Mouse (Mus musculus) thymus, postnatal 36 days (tissue): ENCODE measurements around the gene 1700013G24Rik.

ENCODE experiments used
- DNase-seq, 2 experiments: peaks; one replicate each; pipeline ENCODE4 v3.0.0; 2022; ENCODE audit warnings: mixed read lengths in 2 of 2

Gene 1700013G24Rik

GRCm38 (mm10) chr4:137457292-137457691, 4.2 kb downstream of the 1700013G24Rik start:
- DNase-seq, result no peak

- peak in 1 of 2 experiments; percentile 22 for DNase-seq
Observed at GRCm38 (mm10) chr4:137458310-137458709, 5.2 kb downstream of the 1700013G24Rik start.

GRCm38 (mm10) chr4:137458861-137459260, 5.8 kb downstream of the 1700013G24Rik start:
- DNase-seq, result peak; percentile 13 to 40

- DNase-seq, result no peak
Observed at GRCm38 (mm10) chr4:137460676-137461075, 7.6 kb downstream of the 1700013G24Rik start.

DNA sequence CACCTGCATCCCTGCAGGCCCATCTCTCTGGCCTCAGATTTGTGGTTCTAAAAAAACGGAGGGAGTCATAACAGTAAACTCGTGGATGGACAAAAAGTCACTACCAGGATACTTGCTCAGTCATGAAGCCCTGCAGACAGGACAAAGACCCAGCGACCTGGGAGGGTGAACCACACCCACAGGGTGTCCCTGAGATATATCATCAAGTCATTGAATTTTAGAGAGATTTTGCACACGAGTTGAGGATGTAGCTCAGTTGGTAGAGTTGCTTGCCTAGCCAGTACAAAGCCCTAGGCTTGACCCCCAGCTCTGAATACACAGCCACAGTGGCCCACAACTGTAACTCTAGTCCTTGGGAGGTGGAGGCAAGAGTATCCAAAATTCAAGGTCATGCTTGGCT, 8.1 kb downstream of the 1700013G24Rik start:
- no peak for DNase-seq

DNA sequence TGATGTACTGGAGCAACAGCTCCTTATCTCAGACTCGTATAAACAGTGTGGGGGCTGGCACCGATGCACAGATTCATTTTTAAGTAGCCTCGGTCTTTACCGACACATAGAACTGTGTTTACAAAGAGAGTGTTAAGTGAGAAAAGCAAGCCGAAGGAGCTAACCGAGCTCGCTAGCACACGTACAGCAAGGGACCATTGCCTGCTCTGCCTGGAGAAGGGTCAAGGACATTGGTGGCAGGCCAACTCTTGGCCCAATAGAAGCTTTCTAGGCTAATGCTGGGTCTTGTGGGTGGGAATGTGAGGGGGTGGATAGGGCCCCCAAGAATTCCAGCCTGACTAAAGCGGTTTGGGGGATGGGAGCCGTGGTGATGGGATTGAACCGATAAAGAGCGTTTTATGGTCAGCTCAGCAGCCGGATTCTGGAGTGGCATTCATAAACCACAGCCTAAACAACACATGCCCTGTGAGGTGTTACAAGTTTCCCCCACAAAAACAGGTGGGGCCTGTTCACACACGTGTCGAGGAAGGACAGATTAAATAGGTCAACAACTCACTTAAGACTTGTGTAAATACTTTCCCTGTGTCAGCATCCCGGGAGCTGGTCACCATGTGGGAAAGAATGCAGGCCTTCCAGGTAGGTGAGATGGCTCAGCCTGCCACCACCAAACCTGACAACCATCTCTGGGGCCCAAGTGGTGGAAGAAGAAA, 9.1 kb downstream of the 1700013G24Rik start:
- DNase-seq, result no peak

- no peak for DNase-seq
Observed at GRCm38 (mm10) chr4:137465125-137465787, 12.2 kb downstream of the 1700013G24Rik start.

DNA sequence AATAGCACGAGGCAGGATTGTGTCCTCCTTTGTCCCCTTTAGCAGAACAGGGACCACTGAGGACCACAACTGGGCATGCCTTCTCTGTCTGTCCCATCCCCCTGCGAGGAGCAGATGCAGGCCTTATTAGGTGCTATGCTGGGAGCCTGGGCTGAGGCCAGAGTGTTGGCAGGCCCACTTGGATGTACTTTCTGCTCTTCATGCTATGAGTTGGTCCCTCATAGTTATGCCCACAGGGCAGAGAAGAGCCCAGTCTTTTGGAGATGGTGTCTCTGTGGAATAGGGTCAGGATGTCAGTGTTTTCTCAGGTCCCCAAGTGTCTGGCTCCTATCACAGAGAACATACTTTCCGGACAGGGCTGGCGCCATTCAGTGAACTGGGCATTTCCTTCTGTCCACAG, 13.9 kb downstream of the 1700013G24Rik start:
- no peak for DNase-seq

- no peak for DNase-seq
Observed at GRCm38 (mm10) chr4:137467525-137467924, 14.4 kb downstream of the 1700013G24Rik start.

DNA sequence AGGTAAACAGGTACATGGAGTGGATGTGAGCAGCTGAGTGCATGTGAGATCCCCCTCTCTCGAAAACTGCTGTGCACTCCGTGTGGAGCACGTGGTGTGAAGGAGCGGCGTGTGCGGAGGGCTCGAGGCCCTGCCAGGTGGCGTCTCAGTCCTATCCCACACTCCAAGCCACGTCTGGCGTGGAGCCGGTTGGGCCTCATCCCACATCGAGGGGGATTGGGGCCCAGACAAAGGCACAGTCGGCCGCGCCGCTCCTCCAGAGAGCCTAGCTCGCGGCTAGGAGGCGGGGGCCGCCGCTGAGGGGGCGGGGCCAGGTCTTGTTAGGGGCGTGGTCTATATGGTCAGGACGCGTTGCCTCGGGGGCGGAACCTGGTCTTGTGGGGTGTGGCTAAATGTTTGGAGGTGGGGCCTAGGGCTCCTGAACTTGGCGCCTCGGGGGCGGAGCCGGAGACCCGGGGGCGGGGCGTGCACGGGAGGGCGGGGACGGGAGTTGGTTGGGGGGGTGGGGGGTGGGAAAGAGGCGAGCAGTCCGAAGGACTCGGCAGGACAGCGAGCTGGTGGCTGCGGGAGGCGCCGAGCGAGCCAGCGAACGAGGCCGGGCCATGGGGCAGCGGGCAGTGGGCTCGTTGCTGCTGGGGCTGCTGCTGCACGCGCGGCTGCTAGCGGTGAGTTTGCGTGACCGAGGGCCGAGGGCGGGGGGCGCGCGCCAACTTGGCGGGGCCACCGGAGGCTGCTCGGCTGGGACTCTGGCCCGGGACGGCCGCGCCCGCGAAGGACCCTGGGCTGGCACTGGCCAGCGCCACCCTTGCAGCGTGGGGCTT, 15.4 kb downstream of the 1700013G24Rik start, which contains the start of gene Hspg2:
Gene Hspg2 (plus strand): TSS at position 510 of the 821 bp plus-strand sequence.
- DNase-seq, result peak; percentile 88 to 90

GRCm38 (mm10) chr4:137469081-137469844, 16.2 kb downstream of the 1700013G24Rik start:
- DNase-seq, result no peak

DNA sequence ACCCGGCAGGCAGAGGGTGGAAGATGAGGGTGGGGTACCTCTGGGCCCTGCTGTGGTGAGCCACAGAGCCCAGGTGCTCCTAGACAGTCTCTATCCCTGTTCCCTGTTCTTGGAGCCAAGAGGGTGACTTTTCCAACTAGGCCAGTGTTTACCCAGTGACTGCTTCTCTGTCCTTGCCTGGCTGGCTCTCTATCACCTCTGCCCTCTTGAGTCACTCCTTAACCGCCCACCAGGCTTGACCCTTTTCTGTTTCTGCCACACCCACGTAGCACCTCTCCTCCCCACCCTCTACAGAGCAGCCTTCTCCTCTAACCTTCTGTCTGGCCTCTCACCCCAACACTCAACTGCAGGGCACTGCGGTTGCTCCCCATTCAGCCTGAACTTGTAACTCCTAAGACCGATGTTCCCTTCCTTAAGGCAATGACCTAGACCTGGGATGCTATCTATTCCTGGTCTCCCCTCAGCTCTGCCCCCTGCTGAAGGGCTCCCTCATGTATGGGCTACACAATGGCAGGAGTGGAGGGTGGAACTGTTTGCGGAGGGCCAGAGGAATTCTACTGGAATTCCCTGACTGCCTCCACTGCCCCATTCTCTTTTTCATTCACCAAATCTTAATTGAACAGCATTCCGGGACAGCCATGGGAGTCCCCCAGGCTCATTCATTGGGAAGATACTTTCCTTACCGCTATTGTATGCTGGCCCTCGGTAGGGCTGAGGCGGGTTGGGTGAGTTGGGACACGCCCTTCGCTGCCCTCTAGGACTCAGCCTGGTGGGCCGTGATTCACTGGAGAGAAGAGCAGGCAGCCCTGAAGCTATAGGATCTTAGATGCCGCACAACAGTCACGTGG, 17.0 kb downstream of the 1700013G24Rik start:
- no peak for DNase-seq

- no peak for DNase-seq
Observed at GRCm38 (mm10) chr4:137470701-137471317, 17.7 kb downstream of the 1700013G24Rik start.

DNA sequence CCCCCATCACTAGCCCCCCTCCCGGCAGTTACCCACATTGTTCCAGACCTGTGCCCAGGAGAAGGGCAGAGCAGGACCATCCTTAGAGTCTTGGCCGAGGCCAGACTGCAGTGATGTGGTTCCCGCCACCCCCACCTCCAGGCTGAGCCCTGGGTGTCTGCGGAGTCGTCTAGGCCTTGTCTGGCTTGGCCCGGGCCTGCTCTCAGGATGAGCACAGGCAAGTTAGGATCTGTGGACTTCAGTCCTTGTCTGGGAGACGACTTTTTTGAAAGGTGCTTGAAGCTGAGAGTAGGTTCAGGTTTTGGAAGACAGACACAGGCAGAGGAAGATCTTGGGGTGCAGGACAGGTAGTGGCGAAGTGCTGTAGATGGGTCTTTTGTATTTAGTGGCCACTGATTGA, 18.2 kb downstream of the 1700013G24Rik start:
- DNase-seq, result no peak

- no peak for DNase-seq
Observed at GRCm38 (mm10) chr4:137473240-137473639, 20.2 kb downstream of the 1700013G24Rik start.

DNA sequence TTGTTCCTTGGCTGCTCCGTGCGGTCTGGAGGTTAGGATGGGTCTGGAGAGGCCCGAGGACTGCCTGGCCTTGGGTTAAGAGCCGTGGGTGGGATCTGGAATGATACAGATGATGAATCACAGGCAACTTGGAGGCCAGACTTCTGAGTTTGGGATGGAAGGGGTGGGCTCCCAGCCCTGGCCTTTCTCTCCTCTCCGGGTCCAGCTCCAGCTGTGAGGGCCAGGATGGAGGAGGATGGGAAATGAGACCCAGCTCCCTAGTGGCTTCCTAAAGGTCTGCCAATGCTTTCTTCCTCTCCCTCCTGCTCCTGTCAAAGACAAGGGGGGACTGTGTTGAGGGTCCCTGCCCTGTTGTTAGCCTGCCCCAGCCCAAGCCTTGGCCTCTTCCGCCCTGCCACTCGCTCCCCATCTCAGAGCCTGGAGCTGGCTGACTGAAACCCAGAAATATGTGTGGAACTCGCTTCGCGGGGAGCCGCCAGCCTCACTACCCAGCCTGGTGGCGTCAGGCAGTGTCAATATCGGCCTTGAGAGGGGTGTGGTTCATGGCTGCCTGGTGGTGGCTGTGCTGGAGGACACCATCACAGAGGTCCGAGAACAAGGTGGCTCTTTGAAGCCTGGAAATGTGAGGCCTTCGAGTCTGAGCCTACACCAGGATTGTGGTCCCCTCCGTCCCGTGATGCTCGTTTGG, 20.8 kb downstream of the 1700013G24Rik start:
- DNase-seq, result no peak

DNA sequence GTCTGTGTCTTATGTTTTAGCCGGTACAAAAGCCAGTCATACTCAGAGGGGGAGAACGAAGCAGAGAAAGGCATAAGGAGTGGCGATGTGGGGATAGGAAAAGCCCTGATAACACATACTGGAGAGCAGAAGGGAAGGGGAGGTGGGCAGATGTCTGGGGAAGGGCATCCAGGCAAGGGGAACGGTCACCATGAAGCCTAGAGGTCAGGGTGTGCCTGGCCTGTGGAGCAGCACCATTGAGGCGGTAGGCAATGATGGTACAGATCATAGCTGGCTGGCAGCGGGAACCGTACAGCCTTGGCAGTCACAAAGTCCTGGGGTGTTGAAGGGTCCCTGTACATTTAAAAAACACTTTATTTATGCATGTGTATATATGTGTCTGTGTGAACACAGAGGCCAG, 21.6 kb downstream of the 1700013G24Rik start:
- no peak for DNase-seq

DNA sequence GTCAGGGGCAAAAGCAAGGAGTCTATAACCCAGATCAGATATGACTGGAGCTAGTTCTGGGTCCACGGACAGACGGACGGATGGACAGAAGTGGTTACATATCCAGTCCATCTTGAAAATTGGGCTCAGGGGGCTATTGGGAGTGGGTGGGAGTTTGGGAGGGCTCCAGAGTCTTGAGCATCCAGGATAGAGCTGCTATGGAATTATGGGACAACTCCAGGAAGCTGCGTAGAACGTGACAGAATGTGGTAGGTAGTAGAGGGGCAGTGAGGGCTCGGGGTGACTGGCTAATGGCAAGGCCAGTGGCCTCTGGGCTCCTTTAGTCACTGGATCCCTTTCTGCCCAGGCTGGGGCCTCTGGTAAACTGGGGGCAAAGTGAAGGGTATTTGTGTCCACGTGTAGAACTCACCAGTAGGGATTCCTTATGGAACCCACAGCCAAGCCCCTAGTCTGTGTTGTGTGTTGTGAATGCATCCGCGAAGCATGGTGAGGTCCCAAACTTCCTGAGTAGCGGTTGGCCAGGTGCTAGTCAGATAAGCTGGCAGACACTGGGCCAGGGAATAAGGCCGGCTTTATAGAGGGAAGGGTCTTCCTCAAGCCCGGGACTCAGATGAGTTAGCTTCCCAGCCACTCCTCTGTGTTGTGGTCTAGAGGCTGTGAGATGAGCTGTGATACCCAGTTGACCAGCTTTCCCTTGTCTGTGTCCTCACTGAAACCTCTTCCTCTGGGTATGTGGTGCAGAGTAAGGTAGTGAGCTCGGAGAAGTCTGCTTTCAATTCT, 22.4 kb downstream of the 1700013G24Rik start:
- DNase-seq, result no peak

GRCm38 (mm10) chr4:137476065-137476760, 23.1 kb downstream of the 1700013G24Rik start:
- no peak for DNase-seq
